Mouse (Mus musculus) heart, embryonic 12.5 days (tissue): ENCODE data around the gene Krt25. TPM values are rescaled to one million over a fixed set of nuclear protein-coding genes. Genes with fewer than 3 reads are reported as not detected.

Experiments
- ATAC-seq: fragments of 200-750 bp; cut with Nextera tagmentation; 2 replicates; pipeline ENCODE4 v1.8.0; 2017; ENCODE audit warnings: moderate TSS enrichment, moderate library complexity; ENCODE audit not compliant: insufficient number of reproducible peaks, low FRiP score
- H3K27ac ChIP-seq: fragments of 300-500 bp; sonication (generic); 2 replicates; pipeline ENCODE4 v1.5.1; 2016; ENCODE audit warnings: mild to moderate bottlenecking, moderate library complexity; ENCODE audit not compliant: poor library complexity, severe bottlenecking
- H3K27me3 ChIP-seq: fragments of 300-500 bp; sonication (generic); replicated peaks from 2 replicates; pipeline ENCODE4 v1.6.1; 2016; ENCODE audit warnings: mild to moderate bottlenecking, moderate library complexity
- H3K36me3 ChIP-seq: fragments of 300-500 bp; sonication (generic); 2 replicates; pipeline ENCODE4 v1.6.1; 2016; ENCODE audit warnings: mild to moderate bottlenecking, moderate library complexity
- H3K4me1 ChIP-seq: fragments of 300-500 bp; sonication (generic); replicated peaks from 2 replicates; pipeline ENCODE4 v1.6.1; 2016; ENCODE audit warnings: mild to moderate bottlenecking
- H3K4me2 ChIP-seq: fragments of 300-500 bp; sonication (generic); 2 replicates; pipeline ENCODE4 v1.6.1; 2016; ENCODE audit warnings: mild to moderate bottlenecking, moderate library complexity
- H3K4me3 ChIP-seq: fragments of 300-500 bp; sonication (generic); 2 replicates; pipeline ENCODE4 v1.5.1; 2016; ENCODE audit warnings: mild to moderate bottlenecking
- H3K9ac ChIP-seq: fragments of 300-500 bp; sonication (generic); 2 replicates; pipeline ENCODE4 v1.6.1; 2016; ENCODE audit warnings: mild to moderate bottlenecking, moderate library complexity
- H3K9me3 ChIP-seq: fragments of 300-500 bp; sonication (generic); replicated peaks from 2 replicates; pipeline ENCODE4 v1.6.1; 2016; ENCODE audit warnings: mild to moderate bottlenecking, moderate library complexity
- WGBS: fragments of 180-500 bp; shearing (Covaris S2); methylation state at CpG from one replicate; pipeline ENCODE4 v1.1.7; 2016; 5-methylcytosine and 5-hydroxymethylcytosine counted together
- polyA plus RNA-seq: library from polyadenylated mRNA; unstranded; fragments of >200 nt; fragmentation: Nextera tagmentation; extraction: Ambion mirVana; gene quantifications from 2 replicates; pipeline ENCODE4 v1.2.1, GENCODE M21; 2016

Gene Krt25
- not detected in 2 replicates for polyA plus RNA-seq

GRCm38 (mm10) chr11:99322851-99323250 is at the start of gene Krt25:
Gene Krt25 (minus strand): TSS chr11:99322951.
- H3K4me2 ChIP-seq, result no peak within 1 kb of the TSS
- H3K36me3 ChIP-seq, result no peaks in the 10 kb centered on the region
- no peak for ATAC-seq
- no peak within 1 kb of the TSS for H3K4me3 ChIP-seq
- H3K4me1 ChIP-seq, result no peaks in the 10 kb centered on the region
- H3K27me3 ChIP-seq, result 0 out of 2 replicates have a peak, but pooled peaks cover 4% of the 10 kb centered on the region
- 84% methylated on average over 11 of the region's 11 CpGs for WGBS
- no peaks in the 10 kb centered on the region for H3K9me3 ChIP-seq
- H3K9ac ChIP-seq, result no peak within 1 kb of the TSS
- H3K27ac ChIP-seq, result no peak within 1 kb of the TSS

GRCm38 (mm10) chr11:99369853-99370451 is 47.2 kb upstream of the Krt25 start:
- Histone ChIP-seq H3K4me1 (no peaks in the 10 kb centered on the region), H3K4me3 (no peak overlapping the region), H3K9ac (no peak overlapping the region), H3K27ac (no peak overlapping the region), H3K36me3 (no peaks in the 10 kb centered on the region), H3K9me3 (no peaks in the 10 kb centered on the region), H3K27me3 (peaks cover 21% of the 10 kb centered on the region), H3K4me2 (no peak overlapping the region)
- no peak for ATAC-seq
- 78% methylated on average over 8 of the region's 8 CpGs for WGBS

GRCm38 (mm10) chr11:99369229-99369628 is 46.5 kb upstream of the Krt25 start:
- H3K4me1 ChIP-seq, result no peaks in the 10 kb centered on the region
- WGBS, result 17% methylated on average over 3 of the region's 3 CpGs

GRCm38 (mm10) chr11:99366791-99367190 is 44.0 kb upstream of the Krt25 start:
- no peak overlapping the region for H3K9ac ChIP-seq
- H3K9me3 ChIP-seq, result no peaks in the 10 kb centered on the region
- H3K4me2 ChIP-seq, result no peak overlapping the region
- ATAC-seq, result no peak
- no peak overlapping the region for H3K27ac ChIP-seq
- H3K27me3 ChIP-seq, result peaks cover 17% of the 10 kb centered on the region
- WGBS, result 35% methylated on average over 10 of the region's 10 CpGs
- no peaks in the 10 kb centered on the region for H3K36me3 ChIP-seq
- H3K4me3 ChIP-seq, result no peak overlapping the region
- no peaks in the 10 kb centered on the region for H3K4me1 ChIP-seq

More at GRCm38 (mm10) chr11:99369229-99369628, 46.5 kb upstream of the Krt25 start:
- ATAC-seq, result no peak
- H3K9me3 ChIP-seq, result no peaks in the 10 kb centered on the region
- no peak overlapping the region for H3K4me2 ChIP-seq
- H3K9ac ChIP-seq, result no peak overlapping the region
- H3K27ac ChIP-seq, result no peak overlapping the region
- H3K36me3 ChIP-seq, result no peaks in the 10 kb centered on the region
- no peak overlapping the region for H3K4me3 ChIP-seq
- peaks cover 17% of the 10 kb centered on the region for H3K27me3 ChIP-seq

GRCm38 (mm10) chr11:99364412-99364811 is 41.7 kb upstream of the Krt25 start:
- Histone ChIP-seq H3K9me3 (no peaks in the 10 kb centered on the region), H3K36me3 (no peaks in the 10 kb centered on the region), H3K4me2 (no peak overlapping the region), H3K4me3 (no peak overlapping the region), H3K4me1 (no peaks in the 10 kb centered on the region), H3K27me3 (peaks cover 12% of the 10 kb centered on the region), H3K27ac (no peak overlapping the region), H3K9ac (no peak overlapping the region)
- 22% methylated on average over 9 of the region's 9 CpGs for WGBS
- ATAC-seq, result no peak

- no peak for ATAC-seq
- Histone ChIP-seq H3K4me2 (no peak overlapping the region), H3K4me1 (no peaks in the 10 kb centered on the region), H3K9me3 (no peaks in the 10 kb centered on the region), H3K4me3 (no peak overlapping the region), H3K27ac (no peak overlapping the region), H3K9ac (no peak overlapping the region), H3K27me3 (peaks cover 5% of the 10 kb centered on the region), H3K36me3 (no peaks in the 10 kb centered on the region)
- WGBS, result 83% methylated on average over 8 of the region's 8 CpGs
Observed at GRCm38 (mm10) chr11:99361423-99361822, 38.7 kb upstream of the Krt25 start.

GRCm38 (mm10) chr11:99351004-99351403 is 28.3 kb upstream of the Krt25 start, which contains the start of gene Krt27:
Gene Krt27 (minus strand): TSS chr11:99351104.
- no peak within 1 kb of the TSS for H3K4me3 ChIP-seq
- H3K9me3 ChIP-seq, result no peaks in the 10 kb centered on the region
- H3K27me3 ChIP-seq, result 0 out of 2 replicates have a peak, but pooled peaks cover 4% of the 10 kb centered on the region
- no peak for ATAC-seq
- 62% methylated on average over 12 of the region's 12 CpGs for WGBS
- no peak within 1 kb of the TSS for H3K4me2 ChIP-seq
- no peak within 1 kb of the TSS for H3K27ac ChIP-seq
- no peaks in the 10 kb centered on the region for H3K36me3 ChIP-seq
- H3K4me1 ChIP-seq, result no peaks in the 10 kb centered on the region
- H3K9ac ChIP-seq, result no peak within 1 kb of the TSS

- Histone ChIP-seq H3K9ac (no peak overlapping the region), H3K27me3 (0 out of 2 replicates have a peak, but pooled peaks cover 6% of the 10 kb centered on the region), H3K4me3 (no peak overlapping the region), H3K36me3 (no peaks in the 10 kb centered on the region), H3K4me2 (no peak overlapping the region), H3K4me1 (no peaks in the 10 kb centered on the region), H3K27ac (no peak overlapping the region), H3K9me3 (no peaks in the 10 kb centered on the region)
- no peak for ATAC-seq
- WGBS, result 85% methylated on average over 11 of the region's 11 CpGs
Observed at GRCm38 (mm10) chr11:99339299-99339847, 16.6 kb upstream of the Krt25 start.

- ATAC-seq, result no peak
- 87% methylated on average over 11 of the region's 11 CpGs for WGBS
- H3K27me3 ChIP-seq, result 0 out of 2 replicates have a peak, but pooled peaks cover 6% of the 10 kb centered on the region
Observed at GRCm38 (mm10) chr11:99337866-99338265, 15.1 kb upstream of the Krt25 start, which contains the start of gene Krt26. Gene Krt26 (minus strand): TSS chr11:99337966.

GRCm38 (mm10) chr11:99333426-99333825 is 10.7 kb upstream of the Krt25 start:
- Histone ChIP-seq H3K4me1 (no peaks in the 10 kb centered on the region), H3K4me3 (no peak overlapping the region), H3K4me2 (no peak overlapping the region), H3K27ac (no peak overlapping the region), H3K9ac (no peak overlapping the region), H3K9me3 (no peaks in the 10 kb centered on the region), H3K36me3 (no peaks in the 10 kb centered on the region), H3K27me3 (no peaks in the 10 kb centered on the region)
- no peak for ATAC-seq
- 76% methylated on average over 13 of the region's 13 CpGs for WGBS

More at GRCm38 (mm10) chr11:99337866-99338265, 15.1 kb upstream of the Krt25 start, which contains the start of gene Krt26:
- Histone ChIP-seq H3K4me1 (no peaks in the 10 kb centered on the region), H3K9ac (no peak within 1 kb of the TSS), H3K36me3 (no peaks in the 10 kb centered on the region), H3K4me3 (no peak within 1 kb of the TSS), H3K4me2 (no peak within 1 kb of the TSS), H3K9me3 (no peaks in the 10 kb centered on the region), H3K27ac (no peak within 1 kb of the TSS)

GRCm38 (mm10) chr11:99329655-99330054 is 6.9 kb upstream of the Krt25 start:
- Histone ChIP-seq H3K9me3 (no peaks in the 10 kb centered on the region), H3K4me3 (no peak overlapping the region), H3K4me2 (no peak overlapping the region), H3K27me3 (0 out of 2 replicates have a peak, but pooled peaks cover 4% of the 10 kb centered on the region), H3K27ac (no peak overlapping the region), H3K4me1 (no peaks in the 10 kb centered on the region), H3K9ac (no peak overlapping the region), H3K36me3 (no peaks in the 10 kb centered on the region)
- ATAC-seq, result no peak
- 78% methylated on average over 2 of the region's 2 CpGs for WGBS
